Mouse (Mus musculus) ES-E14 (cell line): ENCODE results near the gene Zbed6.

Source experiments
- ZC3H11A ChIP-seq: IDR thresholded peaks from 2 replicates; pipeline ENCODE4 v1.6.1; 2012; ENCODE audit warnings: low read depth, mild to moderate bottlenecking, inconsistent platforms, low read length, borderline replicate concordance
- ZNF384 ChIP-seq: IDR thresholded peaks from 2 replicates; pipeline ENCODE4 v1.6.1; 2012; ENCODE audit warnings: low read depth, low read length, inconsistent platforms

- TF ChIP-seq ZC3H11A, result no peak
- no peak for TF ChIP-seq ZNF384
Measured at GRCm38 (mm10) chr1:133691046-133691445, 30.4 kb upstream of the Zbed6 start.
